In the genomic region with DNA sequence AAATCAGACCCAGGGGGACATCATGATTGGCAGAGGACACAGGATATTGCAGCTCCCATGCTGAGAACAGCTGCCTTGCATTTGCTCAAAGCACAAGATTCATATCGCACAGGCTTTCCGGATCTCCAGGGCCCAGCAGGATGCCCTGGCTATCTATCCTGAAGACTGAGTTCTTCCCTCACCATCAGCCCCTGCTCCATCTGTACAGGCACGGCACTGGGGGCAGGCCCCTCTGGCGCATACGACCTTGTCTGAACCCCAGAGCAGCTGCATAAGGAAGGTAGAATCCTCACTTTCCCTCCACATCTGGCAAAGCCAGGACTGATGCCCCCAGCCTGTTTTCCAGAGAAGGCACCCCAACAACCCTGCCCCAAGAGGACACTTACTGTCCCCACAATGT, we compare ENCODE assay signal across 29 mouse cellular contexts.
DNase-seq lines count a peak whose midpoint lies in the region; ATAC-seq and TF ChIP-seq lines count a peak whose summit lies in the region.
"Had no signal": no experiment of that assay in that cellular context is flagged by ENCODE, and none has a peak within 500 bp of the region (broad histone marks: within the 10 kb centered on the region; RNA-seq: fewer than 3 reads in every experiment).

No protein-coding gene starts in this region.

- 72% methylated on average over 5 of the region's 5 CpGs for WGBS in forebrain, embryonic 10.5 days
- 85% methylated on average over 5 of the region's 5 CpGs for WGBS in forebrain, embryonic 16.5 days
- WGBS in midbrain, embryonic 10.5 days: 66% methylated on average over 5 of the region's 5 CpGs
- 63% methylated on average over 5 of the region's 5 CpGs for WGBS in midbrain, embryonic 13.5 days
- WGBS in midbrain, postnatal 0 days: 67% methylated on average over 5 of the region's 5 CpGs
- 78% methylated on average over 5 of the region's 5 CpGs for WGBS in limb, embryonic 10.5 days

- no peaks in the 10 kb centered on the region for H3K27me3 ChIP-seq in forebrain, embryonic 10.5 days (ENCODE audit: poor library complexity, severe bottlenecking)
- no peaks in the 10 kb centered on the region for H3K27me3 ChIP-seq in forebrain, embryonic 16.5 days (replicated peaks; ENCODE audit: control insufficient read depth, insufficient read depth, low read length)
- no peaks in the 10 kb centered on the region for H3K27me3 ChIP-seq in midbrain, embryonic 10.5 days (ENCODE audit: low read depth, poor library complexity, severe bottlenecking)
- no peaks in the 10 kb centered on the region for H3K27me3 ChIP-seq in midbrain, embryonic 13.5 days
- H3K27me3 ChIP-seq in midbrain, postnatal 0 days (ENCODE audit: insufficient read depth, low read length): no peaks in the 10 kb centered on the region
- H3K27me3 ChIP-seq in limb, embryonic 10.5 days (ENCODE audit: low read depth, poor library complexity, severe bottlenecking): no peaks in the 10 kb centered on the region
- H3K27me3 ChIP-seq: heart, embryonic 15.5 days; hindbrain, embryonic 15.5 days; kidney, embryonic 15.5 days; liver, embryonic 13.5 days; neural tube, embryonic 13.5 days; Patski had no signal

- no peak for TF ChIP-seq POLR2A in brain, embryonic 14.5 days (IDR thresholded peaks at IDR 0.05; ENCODE audit: borderline replicate concordance, extremely low read depth, insufficient read depth, insufficient read length, poor library complexity, severe bottlenecking)

- no peaks in the 10 kb centered on the region for H3K9me3 ChIP-seq in forebrain, embryonic 10.5 days
- no peaks in the 10 kb centered on the region for H3K9me3 ChIP-seq in forebrain, embryonic 16.5 days (ENCODE audit: control insufficient read depth, low read length)
- no peaks in the 10 kb centered on the region for H3K9me3 ChIP-seq in midbrain, embryonic 10.5 days (replicated peaks)
- H3K9me3 ChIP-seq in midbrain, embryonic 13.5 days: no peaks in the 10 kb centered on the region
- no peaks in the 10 kb centered on the region for H3K9me3 ChIP-seq in midbrain, postnatal 0 days (ENCODE audit: low read length)
- no peaks in the 10 kb centered on the region for H3K9me3 ChIP-seq in limb, embryonic 10.5 days (replicated peaks)
- H3K9me3 ChIP-seq: forebrain, embryonic 12.5 days; heart, embryonic 10.5 days; heart, embryonic 15.5 days; hindbrain, embryonic 15.5 days; kidney, embryonic 15.5 days; liver, embryonic 13.5 days; neural tube, embryonic 13.5 days had no signal

- peak overlapping the region; percentile 35; the same call in 1 of the 2 replicates for H3K27ac ChIP-seq in forebrain, embryonic 10.5 days
- H3K27ac ChIP-seq in forebrain, embryonic 16.5 days (ENCODE audit: low read length): no peak overlapping the region
- no peak overlapping the region for H3K27ac ChIP-seq in midbrain, embryonic 10.5 days (replicated peaks)
- H3K27ac ChIP-seq in midbrain, embryonic 13.5 days: no peak overlapping the region
- no peak overlapping the region for H3K27ac ChIP-seq in midbrain, postnatal 0 days (ENCODE audit: low read depth, low read length)
- no peak overlapping the region for H3K27ac ChIP-seq in limb, embryonic 10.5 days
- H3K27ac ChIP-seq: forebrain, embryonic 12.5 days; heart, embryonic 10.5 days; heart, embryonic 15.5 days; hindbrain, embryonic 15.5 days; kidney, embryonic 15.5 days; left cerebral cortex, adult 2 months; liver, embryonic 13.5 days; neural tube, embryonic 13.5 days had no signal

- DNase-seq in forebrain, embryonic 10.5 days (ENCODE audit: extremely low spot score, low spot score): no peak
- peak; percentile 33 for DNase-seq in midbrain, embryonic 10.5 days (ENCODE audit: low spot score)
- peak; percentile 46 for DNase-seq in brain, embryonic 14.5 days (ENCODE audit: low read depth)
- peak; percentile 32 for DNase-seq in midbrain, postnatal 0 days (ENCODE audit: low spot score)
- no peak for DNase-seq in limb, embryonic 10.5 days (ENCODE audit: low spot score)
- DNase-seq: adrenal gland, postnatal 10 days; cerebellum, adult 11-12 months; cerebellum, adult 9-11 months; gastrocnemius, postnatal 14 days; heart, postnatal 36 days; kidney, adult 18-20 months; kidney, postnatal 25 days; liver, embryonic 13.5 days; lung, adult 18-20 months; lung, postnatal 4 days; thymus, adult 2 months; thymus, postnatal 36 days had no signal

- no peak for ATAC-seq in forebrain, embryonic 16.5 days
- no peak for ATAC-seq in midbrain, embryonic 13.5 days
- no peak for ATAC-seq in midbrain, postnatal 0 days (ENCODE audit: low FRiP score)
- ATAC-seq: lung, postnatal 0 days; Patski had no signal

- H3K4me2 ChIP-seq in forebrain, embryonic 16.5 days (ENCODE audit: low read length): no peak overlapping the region
- no peak overlapping the region for H3K4me2 ChIP-seq in midbrain, embryonic 13.5 days (replicated peaks)
- no peak overlapping the region for H3K4me2 ChIP-seq in midbrain, postnatal 0 days (ENCODE audit: low read depth, low read length, poor library complexity, severe bottlenecking)
- H3K4me2 ChIP-seq: forebrain, embryonic 12.5 days; heart, embryonic 15.5 days; hindbrain, embryonic 15.5 days; kidney, embryonic 15.5 days; liver, embryonic 13.5 days; neural tube, embryonic 13.5 days had no signal

- H3K4me1 ChIP-seq in forebrain, embryonic 10.5 days: peaks cover 12% of the 10 kb centered on the region
- H3K4me1 ChIP-seq in forebrain, embryonic 16.5 days (replicated peaks; ENCODE audit: control insufficient read depth, insufficient read depth, low read length): peaks cover 3% of the 10 kb centered on the region
- H3K4me1 ChIP-seq in midbrain, embryonic 10.5 days: peaks cover 18% of the 10 kb centered on the region
- peaks cover 10% of the 10 kb centered on the region for H3K4me1 ChIP-seq in midbrain, embryonic 13.5 days (replicated peaks)
- H3K4me1 ChIP-seq in midbrain, postnatal 0 days (ENCODE audit: insufficient read depth, low read length): no peaks in the 10 kb centered on the region
- H3K4me1 ChIP-seq in limb, embryonic 10.5 days: peaks cover 9% of the 10 kb centered on the region
- H3K4me1 ChIP-seq: liver, embryonic 13.5 days had no signal

- no peak for TF ChIP-seq CTCF in brain, embryonic 14.5 days (IDR thresholded peaks at IDR 0.05; ENCODE audit: borderline replicate concordance, extremely low read depth, insufficient read depth, insufficient read length)
- TF ChIP-seq CTCF in midbrain, postnatal 0 days (IDR thresholded peaks at IDR 0.05): no peak

- H3K36me3 ChIP-seq in forebrain, embryonic 10.5 days (replicated peaks): no peaks in the 10 kb centered on the region
- no peaks in the 10 kb centered on the region for H3K36me3 ChIP-seq in forebrain, embryonic 16.5 days (ENCODE audit: control insufficient read depth, insufficient read depth)
- no peaks in the 10 kb centered on the region for H3K36me3 ChIP-seq in midbrain, embryonic 10.5 days
- no peaks in the 10 kb centered on the region for H3K36me3 ChIP-seq in midbrain, embryonic 13.5 days
- H3K36me3 ChIP-seq in midbrain, postnatal 0 days (ENCODE audit: insufficient read depth, low read length): no peaks in the 10 kb centered on the region
- H3K36me3 ChIP-seq in limb, embryonic 10.5 days: no peaks in the 10 kb centered on the region
- H3K36me3 ChIP-seq: forebrain, embryonic 12.5 days; heart, embryonic 10.5 days; heart, embryonic 15.5 days; hindbrain, embryonic 15.5 days; kidney, embryonic 15.5 days; liver, embryonic 13.5 days; neural tube, embryonic 13.5 days had no signal

- H3K4me3 ChIP-seq in forebrain, embryonic 10.5 days: no peak overlapping the region
- H3K4me3 ChIP-seq in forebrain, embryonic 16.5 days (replicated peaks; ENCODE audit: low read length): no peak overlapping the region
- H3K4me3 ChIP-seq in midbrain, embryonic 10.5 days: no peak overlapping the region
- no peak overlapping the region for H3K4me3 ChIP-seq in midbrain, embryonic 13.5 days (replicated peaks)
- no peak overlapping the region for H3K4me3 ChIP-seq in midbrain, postnatal 0 days (ENCODE audit: low read depth, low read length)
- no peak overlapping the region for H3K4me3 ChIP-seq in limb, embryonic 10.5 days
- H3K4me3 ChIP-seq: erythroblast, embryonic 14.5 days; forebrain, embryonic 12.5 days; heart, embryonic 10.5 days; heart, embryonic 15.5 days; hindbrain, embryonic 15.5 days; kidney, embryonic 15.5 days; left cerebral cortex, adult 2 months; liver, embryonic 13.5 days; neural tube, embryonic 13.5 days had no signal

- H3K9ac ChIP-seq in forebrain, embryonic 16.5 days (replicated peaks; ENCODE audit: low read depth, low read length): no peak overlapping the region
- no peak overlapping the region for H3K9ac ChIP-seq in midbrain, embryonic 13.5 days (replicated peaks)
- H3K9ac ChIP-seq in midbrain, postnatal 0 days (replicated peaks; ENCODE audit: low read length, poor library complexity, severe bottlenecking): no peak overlapping the region
- H3K9ac ChIP-seq: forebrain, embryonic 12.5 days; heart, embryonic 15.5 days; hindbrain, embryonic 15.5 days; kidney, embryonic 15.5 days; liver, embryonic 13.5 days; neural tube, embryonic 13.5 days had no signal

Comparison
In these comparisons a context has a peak if more than half of its experiments do, and no peak if none do; other contexts are left out.
1. DNase-seq: peak in midbrain, embryonic 10.5 days (single experiment), brain, embryonic 14.5 days (single experiment) and midbrain, postnatal 0 days (single experiment); none in forebrain, embryonic 10.5 days (single experiment) and limb, embryonic 10.5 days (single experiment).